Mouse (Mus musculus): ENCODE results near the gene Gabrb1.

Gene Gabrb1

GRCm38 (mm10) chr5:72164386-72164785 lies 506.5 kb downstream of the Gabrb1 start:
- DNase-seq = no peak

- DNase-seq = peak; percentile 98
Measured at GRCm38 (mm10) chr5:72167594-72168284, 509.8 kb downstream of the Gabrb1 start, which contains the start of gene Commd8. TSS of gene Commd8 (minus strand) at chr5:72168189.

GRCm38 (mm10) chr5:72168285-72168621 lies 510.3 kb downstream of the Gabrb1 start:
- DNase-seq = no peak

GRCm38 (mm10) chr5:72170067-72170466 lies 512.2 kb downstream of the Gabrb1 start:
- DNase-seq = no peak

- DNase-seq = peak; percentile 55
Measured at GRCm38 (mm10) chr5:72172675-72173074, 514.8 kb downstream of the Gabrb1 start.

GRCm38 (mm10) chr5:72173521-72173920 lies 515.6 kb downstream of the Gabrb1 start:
- no peak for DNase-seq

GRCm38 (mm10) chr5:72175050-72175449 lies 517.1 kb downstream of the Gabrb1 start:
- no peak for DNase-seq

GRCm38 (mm10) chr5:72175530-72175929 lies 517.6 kb downstream of the Gabrb1 start:
- DNase-seq = no peak

GRCm38 (mm10) chr5:72181194-72181593 lies 523.3 kb downstream of the Gabrb1 start:
- no peak for DNase-seq

- peak; percentile 38 for DNase-seq
Measured at GRCm38 (mm10) chr5:72182804-72183203, 524.9 kb downstream of the Gabrb1 start.

- DNase-seq = peak; percentile 22
Measured at GRCm38 (mm10) chr5:72183929-72184328, 526.0 kb downstream of the Gabrb1 start.

GRCm38 (mm10) chr5:72184437-72185100 lies 526.7 kb downstream of the Gabrb1 start:
- no peak for DNase-seq

- DNase-seq = no peak
Measured at GRCm38 (mm10) chr5:72191154-72191553, 533.2 kb downstream of the Gabrb1 start.

GRCm38 (mm10) chr5:72191932-72192331 lies 534.0 kb downstream of the Gabrb1 start:
- DNase-seq = no peak

- no peak for DNase-seq
Measured at GRCm38 (mm10) chr5:72195442-72195841, 537.5 kb downstream of the Gabrb1 start.
